Mouse (Mus musculus) forebrain, embryonic 10.5 days (tissue): ENCODE data around the gene Taok3. TPM values are rescaled to one million over a fixed set of nuclear protein-coding genes. Genes with fewer than 3 reads are reported as not detected.
"Not testable (repeated sequence)": the region's sequence is repeated elsewhere in the genome, so short reads cannot be mapped to it uniquely, and the experiment has no call there.

Experiments used
- DNase-seq: peaks from one replicate; pipeline ENCODE4 v3.0.0-alpha.2; 2017; ENCODE audit warnings: low spot score; ENCODE audit errors: extremely low spot score
- H3K27ac ChIP-seq: fragments of 300-500 bp; sonication (generic); 2 replicates; pipeline ENCODE4 v1.5.1; 2016; ENCODE audit warnings: mild to moderate bottlenecking
- H3K27me3 ChIP-seq: fragments of 300-500 bp; sonication (generic); 2 replicates; pipeline ENCODE4 v1.6.1; 2016; ENCODE audit warnings: mild to moderate bottlenecking; ENCODE audit not compliant: poor library complexity, severe bottlenecking
- H3K36me3 ChIP-seq: fragments of 300-500 bp; sonication (generic); replicated peaks from 2 replicates; pipeline ENCODE4 v1.6.1; 2016; ENCODE audit warnings: mild to moderate bottlenecking, moderate library complexity
- H3K4me1 ChIP-seq: fragments of 300-500 bp; sonication (generic); 2 replicates; pipeline ENCODE4 v1.6.1; 2016
- H3K4me3 ChIP-seq: fragments of 300-500 bp; sonication (generic); 2 replicates; pipeline ENCODE4 v1.5.1; 2016; ENCODE audit warnings: mild to moderate bottlenecking, moderate library complexity
- H3K9me3 ChIP-seq: fragments of 300-500 bp; sonication (generic); 2 replicates; pipeline ENCODE4 v1.6.1; 2016; ENCODE audit warnings: mild to moderate bottlenecking, moderate library complexity
- WGBS: fragments of 180-500 bp; shearing (Covaris S2); methylation state at CpG from one replicate; pipeline ENCODE4 v1.1.7; 2016; 5-methylcytosine and 5-hydroxymethylcytosine counted together
- polyA plus RNA-seq: library from polyadenylated mRNA; unstranded; fragments of >200 nt; fragmentation: Nextera tagmentation; extraction: Ambion mirVana; gene quantifications from 2 replicates; pipeline ENCODE4 v1.2.1, GENCODE M21; 2016

The Taok3 gene
- polyA plus RNA-seq, 1 experiment from 2014 or later: 9.3 TPM

- Histone ChIP-seq H3K9me3 (peaks cover 6% of the 10 kb centered on the region; the same call in 1 of the 2 replicates), H3K27me3 (peaks cover 13% of the 10 kb centered on the region), H3K4me1 (peaks cover 34% of the 10 kb centered on the region), H3K36me3 (peaks cover 44% of the 10 kb centered on the region), H3K27ac (peak overlapping the region; percentile 93), H3K4me3 (peak overlapping the region; percentile 75)
- DNase-seq: no peak
- WGBS: 62% methylated on average over 3 of the region's 3 CpGs
Observed at GRCm38 (mm10) chr5:117286286-117286685, 166.4 kb downstream of the Taok3 start.

GRCm38 (mm10) chr5:117286831-117287822, 167.2 kb downstream of the Taok3 start, which contains the start of gene Pebp1:
Gene Pebp1, minus strand, starts transcription at chr5:117287625.
- H3K4me3 ChIP-seq: peak within 1 kb of the TSS; percentile 75
- peaks cover 13% of the 10 kb centered on the region for H3K27me3 ChIP-seq
- H3K36me3 ChIP-seq: peaks cover 36% of the 10 kb centered on the region
- peak within 1 kb of the TSS; percentile 93 for H3K27ac ChIP-seq
- WGBS: under 1% methylated on average over 77 of the region's 77 CpGs
- H3K4me1 ChIP-seq: peaks cover 34% of the 10 kb centered on the region
- H3K9me3 ChIP-seq: peaks cover 6% of the 10 kb centered on the region; the same call in 1 of the 2 replicates
- peak; percentile 96 for DNase-seq

GRCm38 (mm10) chr5:117289646-117290045, 169.7 kb downstream of the Taok3 start:
- DNase-seq: no peak
- Histone ChIP-seq H3K4me3 (no peak overlapping the region), H3K36me3 (peaks cover 14% of the 10 kb centered on the region), H3K27me3 (peaks cover 13% of the 10 kb centered on the region), H3K27ac (no peak overlapping the region), H3K4me1 (peaks cover 32% of the 10 kb centered on the region), H3K9me3 (peaks cover 6% of the 10 kb centered on the region; the same call in 1 of the 2 replicates)

GRCm38 (mm10) chr5:117290081-117290480, 170.2 kb downstream of the Taok3 start:
- WGBS: 92% methylated on average over 2 of the region's 2 CpGs
- H3K4me1 ChIP-seq: peaks cover 28% of the 10 kb centered on the region
- no peak for DNase-seq
- H3K36me3 ChIP-seq: peaks cover 10% of the 10 kb centered on the region
- H3K9me3 ChIP-seq: peaks cover 6% of the 10 kb centered on the region; the same call in 1 of the 2 replicates
- no peak overlapping the region for H3K4me3 ChIP-seq
- H3K27ac ChIP-seq: no peak overlapping the region
- H3K27me3 ChIP-seq: peaks cover 13% of the 10 kb centered on the region

- Histone ChIP-seq H3K9me3 (peaks cover 6% of the 10 kb centered on the region; the same call in 1 of the 2 replicates), H3K36me3 (no peaks in the 10 kb centered on the region), H3K4me1 (peaks cover 16% of the 10 kb centered on the region), H3K4me3 (no peak overlapping the region), H3K27ac (no peak overlapping the region), H3K27me3 (peaks cover 13% of the 10 kb centered on the region)
- no peak for DNase-seq
- WGBS: 84% methylated on average over 3 of the region's 3 CpGs
Observed at GRCm38 (mm10) chr5:117291312-117291711, 171.4 kb downstream of the Taok3 start.

- DNase-seq: no peak
- Histone ChIP-seq H3K9me3 (peaks cover 6% of the 10 kb centered on the region; the same call in 1 of the 2 replicates), H3K4me3 (no peak overlapping the region), H3K27ac (no peak overlapping the region), H3K36me3 (no peaks in the 10 kb centered on the region), H3K27me3 (peaks cover 13% of the 10 kb centered on the region), H3K4me1 (peaks cover 10% of the 10 kb centered on the region)
- WGBS: 85% methylated on average over 6 of the region's 6 CpGs
Observed at GRCm38 (mm10) chr5:117292547-117292946, 172.6 kb downstream of the Taok3 start.

- H3K4me3 ChIP-seq, H3K9me3 ChIP-seq, H3K27ac ChIP-seq, H3K4me1 ChIP-seq, H3K27me3 ChIP-seq, H3K36me3 ChIP-seq, DNase-seq: not testable (repeated sequence)
- WGBS: 85% methylated on average over 3 of the region's 3 CpGs
Observed at GRCm38 (mm10) chr5:117293776-117294175, 173.8 kb downstream of the Taok3 start.

GRCm38 (mm10) chr5:117295011-117295410, 175.1 kb downstream of the Taok3 start:
- no peak for DNase-seq
- H3K4me1 ChIP-seq: no peaks in the 10 kb centered on the region
- 92% methylated on average over 8 of the region's 8 CpGs for whole genome bisulfite sequencing
- no peak overlapping the region for H3K27ac ChIP-seq
- H3K36me3 ChIP-seq: no peaks in the 10 kb centered on the region
- H3K27me3 ChIP-seq: no peaks in the 10 kb centered on the region
- peaks cover 3% of the 10 kb centered on the region; the same call in 1 of the 2 replicates for H3K9me3 ChIP-seq
- no peak overlapping the region for H3K4me3 ChIP-seq

- no peak overlapping the region for H3K27ac ChIP-seq
- H3K9me3 ChIP-seq: peaks cover 6% of the 10 kb centered on the region; the same call in 1 of the 2 replicates
- H3K4me1 ChIP-seq: peaks cover 10% of the 10 kb centered on the region
- WGBS: 74% methylated on average over 3 of the region's 3 CpGs
- H3K4me3 ChIP-seq: no peak overlapping the region
- no peaks in the 10 kb centered on the region for H3K36me3 ChIP-seq
- DNase-seq: no peak
- H3K27me3 ChIP-seq: 0 out of 2 replicates have a peak, but pooled peaks cover 3% of the 10 kb centered on the region
Observed at GRCm38 (mm10) chr5:117302899-117303298, 183.0 kb downstream of the Taok3 start.

GRCm38 (mm10) chr5:117303691-117304579, 184.0 kb downstream of the Taok3 start:
- peaks cover 6% of the 10 kb centered on the region; the same call in 1 of the 2 replicates for H3K9me3 ChIP-seq
- peaks cover 10% of the 10 kb centered on the region for H3K4me1 ChIP-seq
- WGBS: 57% methylated on average over 18 of the region's 18 CpGs
- no peak overlapping the region for H3K4me3 ChIP-seq
- no peaks in the 10 kb centered on the region for H3K36me3 ChIP-seq
- no peak for DNase-seq
- H3K27ac ChIP-seq: 0 out of 2 replicates have a peak overlapping the region, but pooled peaks have one; percentile 12
- H3K27me3 ChIP-seq: 0 out of 2 replicates have a peak, but pooled peaks cover 3% of the 10 kb centered on the region

GRCm38 (mm10) chr5:117304947-117305346, 185.0 kb downstream of the Taok3 start:
- no peak overlapping the region for H3K27ac ChIP-seq
- WGBS: 75% methylated on average over 7 of the region's 7 CpGs
- H3K9me3 ChIP-seq: peaks cover 6% of the 10 kb centered on the region; the same call in 1 of the 2 replicates
- no peaks in the 10 kb centered on the region for H3K36me3 ChIP-seq
- peaks cover 10% of the 10 kb centered on the region for H3K4me1 ChIP-seq
- no peak for DNase-seq
- H3K27me3 ChIP-seq: 0 out of 2 replicates have a peak, but pooled peaks cover 3% of the 10 kb centered on the region
- no peak overlapping the region for H3K4me3 ChIP-seq

- Histone ChIP-seq H3K36me3 (no peaks in the 10 kb centered on the region), H3K4me3 (no peak overlapping the region), H3K9me3 (peaks cover 6% of the 10 kb centered on the region; the same call in 1 of the 2 replicates), H3K4me1 (peaks cover 10% of the 10 kb centered on the region), H3K27ac (no peak overlapping the region), H3K27me3 (0 out of 2 replicates have a peak, but pooled peaks cover 3% of the 10 kb centered on the region)
- WGBS: 91% methylated on average over 5 of the region's 5 CpGs
- no peak for DNase-seq
Observed at GRCm38 (mm10) chr5:117305754-117306153, 185.8 kb downstream of the Taok3 start.
